Mouse (Mus musculus): Measurements from ENCODE around the gene Plin1.

Plin1 gene

GRCm38 (mm10) chr7:79702755-79703154 is 29.9 kb downstream of the Plin1 start:
- Histone ChIP-seq H3K4me3 (replicated peaks; ENCODE audit: low read length) (no peak overlapping the region), H3K4me1 (replicated peaks; ENCODE audit: low read depth, low read length) (peaks cover 32% of the 10 kb centered on the region), H3K27me3 (ENCODE audit: insufficient read depth, low read length) (0 out of 2 replicates have a peak, but pooled peaks cover 3% of the 10 kb centered on the region), H3K9me3 (ENCODE audit: low read length) (no peaks in the 10 kb centered on the region), H3K36me3 (ENCODE audit: insufficient read depth, low read length) (peaks cover 90% of the 10 kb centered on the region)
- TF ChIP-seq NANOG (IDR thresholded peaks at IDR 0.05; ENCODE audit: borderline replicate concordance, low read length) (no peak), POU5F1 (IDR thresholded peaks at IDR 0.05; ENCODE audit: borderline replicate concordance, low read length) (no peak)

DNA sequence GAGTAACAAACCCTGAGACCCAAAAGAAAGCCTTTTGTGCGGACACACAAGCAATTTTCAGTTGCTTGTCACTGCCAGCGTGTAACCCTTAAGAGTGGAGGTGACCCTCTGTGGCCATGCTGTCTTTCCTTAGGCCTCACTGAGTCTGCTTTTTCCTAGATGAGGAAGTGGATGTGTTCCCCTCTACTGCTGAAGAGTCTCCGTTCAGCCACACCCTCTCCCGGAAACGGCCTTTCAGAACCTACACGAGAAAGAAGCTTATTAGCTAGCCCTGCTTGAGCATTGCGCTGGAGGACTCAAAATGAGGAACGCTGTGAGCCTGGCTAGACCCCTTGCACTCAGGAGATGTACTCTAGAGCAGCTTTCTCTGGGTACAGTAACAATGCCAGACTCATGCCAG is 36.2 kb downstream of the Plin1 start:
- Histone ChIP-seq H3K4me3 (replicated peaks; ENCODE audit: low read length) (no peak overlapping the region), H3K4me1 (replicated peaks; ENCODE audit: low read depth, low read length) (peaks cover 34% of the 10 kb centered on the region), H3K9me3 (ENCODE audit: low read length) (no peaks in the 10 kb centered on the region), H3K36me3 (ENCODE audit: insufficient read depth, low read length) (peaks cover 100% of the 10 kb centered on the region), H3K27me3 (ENCODE audit: insufficient read depth, low read length) (no peaks in the 10 kb centered on the region)
- TF ChIP-seq POU5F1 (IDR thresholded peaks at IDR 0.05; ENCODE audit: borderline replicate concordance, low read length) (no peak), NANOG (IDR thresholded peaks at IDR 0.05; ENCODE audit: borderline replicate concordance, low read length) (no peak), CTCF (conservative IDR thresholded peaks at IDR 0.05; ENCODE audit: low read length) (no peak)

- H3K4me1 ChIP-seq (replicated peaks; ENCODE audit: low read depth, low read length): peaks cover 30% of the 10 kb centered on the region
- H3K4me3 ChIP-seq (replicated peaks; ENCODE audit: low read length): no peak overlapping the region
- no peaks in the 10 kb centered on the region for H3K27me3 ChIP-seq (ENCODE audit: insufficient read depth, low read length)
- no peak for TF ChIP-seq POU5F1 (IDR thresholded peaks at IDR 0.05; ENCODE audit: borderline replicate concordance, low read length)
- no peak for TF ChIP-seq NANOG (IDR thresholded peaks at IDR 0.05; ENCODE audit: borderline replicate concordance, low read length)
- no peak for TF ChIP-seq CTCF (conservative IDR thresholded peaks at IDR 0.05; ENCODE audit: low read length)
- H3K36me3 ChIP-seq (ENCODE audit: insufficient read depth, low read length): peaks cover 98% of the 10 kb centered on the region
- no peaks in the 10 kb centered on the region for H3K9me3 ChIP-seq (ENCODE audit: low read length)
Observed at GRCm38 (mm10) chr7:79680231-79680630, 52.5 kb downstream of the Plin1 start.

DNA sequence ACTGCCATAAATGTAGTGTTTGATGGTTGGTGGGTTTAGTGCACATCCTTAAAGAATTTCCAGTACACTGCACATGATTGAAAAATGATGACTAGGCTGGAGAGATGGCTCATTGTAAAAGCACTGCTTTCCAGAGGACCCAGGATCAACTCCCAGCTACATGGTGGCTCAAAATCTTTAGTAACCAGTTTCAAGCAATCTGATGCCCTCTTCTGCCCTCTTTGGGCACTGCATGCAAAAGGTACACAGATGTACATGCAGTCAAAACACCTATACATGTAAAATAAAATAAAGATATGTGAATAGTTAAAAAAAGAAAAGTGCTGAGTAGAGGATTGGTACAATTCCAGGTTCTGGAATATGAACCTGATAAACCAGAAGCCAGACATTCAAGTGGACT is 53.5 kb downstream of the Plin1 start:
- no peak overlapping the region for H3K4me3 ChIP-seq (replicated peaks; ENCODE audit: low read length)
- no peaks in the 10 kb centered on the region for H3K27me3 ChIP-seq (ENCODE audit: insufficient read depth, low read length)
- TF ChIP-seq POU5F1 (IDR thresholded peaks at IDR 0.05; ENCODE audit: borderline replicate concordance, low read length) (no peak), CTCF (conservative IDR thresholded peaks at IDR 0.05; ENCODE audit: low read length) (peak; percentile 30; the same call in 1 of the 2 replicates), NANOG (IDR thresholded peaks at IDR 0.05; ENCODE audit: borderline replicate concordance, low read length) (no peak)
- H3K9me3 ChIP-seq (ENCODE audit: low read length): no peaks in the 10 kb centered on the region
- H3K36me3 ChIP-seq (ENCODE audit: insufficient read depth, low read length): peaks cover 99% of the 10 kb centered on the region
- H3K4me1 ChIP-seq (replicated peaks; ENCODE audit: low read depth, low read length): peaks cover 30% of the 10 kb centered on the region

GRCm38 (mm10) chr7:79670900-79671604 is 61.7 kb downstream of the Plin1 start:
- Histone ChIP-seq H3K9me3 (ENCODE audit: low read length) (no peaks in the 10 kb centered on the region), H3K4me3 (replicated peaks; ENCODE audit: low read length) (no peak overlapping the region), H3K4me1 (replicated peaks; ENCODE audit: low read depth, low read length) (peaks cover 9% of the 10 kb centered on the region; the same call in 1 of the 2 replicates), H3K36me3 (ENCODE audit: insufficient read depth, low read length) (peaks cover 98% of the 10 kb centered on the region), H3K27me3 (ENCODE audit: insufficient read depth, low read length) (no peaks in the 10 kb centered on the region)
- no peak for TF ChIP-seq POU5F1 (IDR thresholded peaks at IDR 0.05; ENCODE audit: borderline replicate concordance, low read length)
- no peak for TF ChIP-seq CTCF (conservative IDR thresholded peaks at IDR 0.05; ENCODE audit: low read length)
- TF ChIP-seq NANOG (IDR thresholded peaks at IDR 0.05; ENCODE audit: borderline replicate concordance, low read length): no peak

Data from E14TG2a.4 (cell line).